Mouse (Mus musculus) limb, embryonic 15.5 days (tissue): ENCODE results near the gene 2010111I01Rik. TPM values are rescaled to one million over a fixed set of nuclear protein-coding genes. Genes with fewer than 3 reads are reported as not detected.

Source experiments
- ATAC-seq: fragments of 200-750 bp; cut with Nextera tagmentation; 2 replicates; pipeline ENCODE4 v1.8.0; 2017; ENCODE audit warnings: low read depth, moderate TSS enrichment; ENCODE audit not compliant: insufficient number of reproducible peaks, low FRiP score, low TSS enrichment
- H3K27ac ChIP-seq: fragments of 300-500 bp; sonication (generic); 2 replicates; pipeline ENCODE4 v1.5.1; 2015; ENCODE audit warnings: moderate library complexity, mild to moderate bottlenecking, inconsistent platforms
- H3K27me3 ChIP-seq: fragments of 300-500 bp; sonication (generic); 2 replicates; pipeline ENCODE4 v1.6.1; 2015; ENCODE audit warnings: inconsistent platforms
- H3K36me3 ChIP-seq: fragments of 300-500 bp; sonication (generic); 2 replicates; pipeline ENCODE4 v1.6.1; 2015; ENCODE audit warnings: inconsistent platforms
- H3K4me1 ChIP-seq: fragments of 300-500 bp; sonication (generic); 2 replicates; pipeline ENCODE4 v1.6.1; 2015; ENCODE audit warnings: inconsistent platforms
- H3K4me2 ChIP-seq: fragments of 300-500 bp; sonication (generic); 2 replicates; pipeline ENCODE4 v1.6.1; 2015; ENCODE audit warnings: mild to moderate bottlenecking, inconsistent platforms
- H3K4me3 ChIP-seq: fragments of 300-500 bp; sonication (generic); 2 replicates; pipeline ENCODE4 v1.5.1; 2015; ENCODE audit warnings: mild to moderate bottlenecking, inconsistent platforms
- H3K9ac ChIP-seq: fragments of 300-500 bp; sonication (generic); 2 replicates; pipeline ENCODE4 v1.6.1; 2015; ENCODE audit warnings: inconsistent platforms
- H3K9me3 ChIP-seq: fragments of 300-500 bp; sonication (generic); 2 replicates; pipeline ENCODE4 v1.6.1; 2016; ENCODE audit warnings: inconsistent platforms
- WGBS: fragments of 180-500 bp; shearing (Covaris S2); methylation state at CpG from one replicate; pipeline ENCODE4 v1.1.7; 2015; 5-methylcytosine and 5-hydroxymethylcytosine counted together
- polyA plus RNA-seq: library from polyadenylated mRNA; unstranded; fragments of >200 nt; fragmentation: Nextera tagmentation; extraction: Ambion mirVana; gene quantifications from 2 replicates; pipeline ENCODE4 v1.2.1, GENCODE M21; 2015

Gene 2010111I01Rik
- polyA plus RNA-seq, 1 experiment from 2014 or later: 240 TPM

DNA sequence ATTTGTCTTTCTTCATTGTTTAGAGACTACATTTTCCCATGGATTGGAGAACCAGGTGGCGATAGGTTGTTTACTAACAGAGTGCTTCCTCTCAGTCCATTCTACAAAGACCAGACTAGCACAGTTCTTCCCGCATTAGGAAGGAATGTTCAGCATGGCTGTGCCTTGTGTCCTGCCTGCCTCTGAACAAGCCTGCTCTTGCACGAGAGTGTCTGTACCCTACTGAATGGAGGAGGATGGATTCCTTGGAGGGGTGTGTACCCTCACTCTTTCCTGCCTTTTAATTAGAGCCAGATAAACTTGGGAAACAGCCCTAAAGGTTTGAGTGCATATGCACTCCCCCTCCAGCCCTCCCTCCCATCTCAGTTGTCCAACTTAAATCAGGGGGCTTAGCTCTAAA, 315.7 kb downstream of the 2010111I01Rik start:
- H3K4me2 ChIP-seq: peak overlapping the region; percentile 44
- peak overlapping the region; percentile 84 for H3K27ac ChIP-seq
- H3K36me3 ChIP-seq: peaks cover 32% of the 10 kb centered on the region

DNA sequence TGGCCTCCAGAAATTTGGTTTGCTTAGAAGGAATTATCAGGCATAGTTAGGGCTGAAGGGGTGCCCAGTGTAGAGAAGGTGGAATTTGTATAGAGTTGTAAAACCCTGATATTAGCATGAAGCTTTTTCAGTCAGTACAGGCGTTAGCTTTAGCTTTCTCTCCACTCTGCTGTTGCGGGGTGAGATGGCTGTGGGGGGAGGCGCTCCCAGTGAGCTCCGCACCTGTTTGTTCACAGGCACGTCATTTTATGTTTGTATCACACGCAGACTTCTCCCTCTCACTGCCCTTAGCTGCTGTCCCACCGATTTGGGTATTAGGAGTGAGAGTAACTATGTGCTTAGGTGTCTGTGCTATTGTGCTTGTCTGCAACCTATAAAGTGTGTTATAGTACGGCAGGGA, 316.5 kb downstream of the 2010111I01Rik start:
- Histone ChIP-seq H3K4me2 (peak overlapping the region; percentile 44), H3K27ac (peak overlapping the region; percentile 84), H3K27me3 (no peaks in the 10 kb centered on the region), H3K36me3 (peaks cover 38% of the 10 kb centered on the region), H3K9ac (no peak overlapping the region), H3K4me1 (peaks cover 76% of the 10 kb centered on the region), H3K4me3 (peak overlapping the region; percentile 49), H3K9me3 (no peaks in the 10 kb centered on the region)
- no peak for ATAC-seq
- WGBS: 32% methylated on average over 8 of the region's 8 CpGs

More for the DNA sequence above, 315.7 kb downstream of the 2010111I01Rik start:
- no peaks in the 10 kb centered on the region for H3K9me3 ChIP-seq
- H3K4me1 ChIP-seq: peaks cover 69% of the 10 kb centered on the region
- 15% methylated on average over 3 of the region's 3 CpGs for WGBS
- peak overlapping the region; percentile 49 for H3K4me3 ChIP-seq
- peak; percentile 65; the same call in 1 of the 2 replicates for ATAC-seq
- 0 out of 2 replicates have a peak overlapping the region, but pooled peaks have one; percentile 15 for H3K9ac ChIP-seq
- no peaks in the 10 kb centered on the region for H3K27me3 ChIP-seq

DNA sequence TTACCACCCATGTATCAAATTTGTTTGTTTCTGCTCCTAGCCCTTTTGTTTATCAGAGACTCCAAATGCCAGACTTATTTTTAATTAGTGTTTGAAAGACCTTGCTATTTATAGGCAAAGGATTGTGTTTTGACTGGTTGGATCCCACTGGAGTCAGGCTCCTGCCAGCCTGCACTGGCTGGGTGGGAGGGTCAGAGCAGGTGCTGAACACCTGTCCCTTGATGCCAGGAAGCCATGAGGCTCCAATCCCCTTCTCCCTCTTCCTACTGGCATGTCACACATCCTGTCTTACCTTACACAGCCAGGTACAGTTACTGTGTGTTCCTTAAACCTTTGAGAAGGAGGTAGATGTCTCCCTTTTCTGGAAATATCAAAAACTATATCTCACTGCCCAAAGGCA, 318.5 kb downstream of the 2010111I01Rik start:
- Histone ChIP-seq H3K36me3 (peaks cover 57% of the 10 kb centered on the region), H3K4me2 (no peak overlapping the region), H3K27me3 (no peaks in the 10 kb centered on the region), H3K4me1 (peaks cover 83% of the 10 kb centered on the region), H3K4me3 (no peak overlapping the region), H3K27ac (0 out of 2 replicates have a peak overlapping the region, but pooled peaks have one; percentile 8), H3K9me3 (no peaks in the 10 kb centered on the region), H3K9ac (no peak overlapping the region)
- ATAC-seq: no peak

DNA sequence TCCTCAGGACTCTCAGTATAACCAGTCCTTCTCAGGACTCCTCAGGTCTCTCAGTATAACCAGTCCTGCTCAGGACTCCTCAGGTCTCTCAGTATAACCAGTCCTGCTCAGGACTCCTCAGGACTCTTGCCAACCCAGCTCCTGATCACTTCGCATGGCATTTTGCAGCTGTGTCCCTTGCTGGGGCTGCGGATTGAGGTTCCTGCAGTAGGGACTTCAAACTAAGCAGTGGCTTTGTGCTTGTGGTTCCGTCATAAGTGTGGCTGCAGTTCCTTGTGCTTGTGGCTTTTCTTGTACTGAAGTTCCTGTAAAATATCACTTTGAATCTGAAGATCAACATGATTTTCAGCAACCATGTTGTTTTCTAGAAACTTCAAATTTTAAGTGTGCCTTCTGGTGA, 320.1 kb downstream of the 2010111I01Rik start:
- H3K4me2 ChIP-seq: no peak overlapping the region
- H3K27me3 ChIP-seq: no peaks in the 10 kb centered on the region
- no peak overlapping the region for H3K9ac ChIP-seq
- no peak for ATAC-seq
- H3K36me3 ChIP-seq: peaks cover 67% of the 10 kb centered on the region
- no peak overlapping the region for H3K4me3 ChIP-seq
- peaks cover 82% of the 10 kb centered on the region for H3K4me1 ChIP-seq
- peak overlapping the region; percentile 23; the same call in 1 of the 2 replicates for H3K27ac ChIP-seq
- no peaks in the 10 kb centered on the region for H3K9me3 ChIP-seq
- WGBS: 81% methylated on average over 3 of the region's 3 CpGs

DNA sequence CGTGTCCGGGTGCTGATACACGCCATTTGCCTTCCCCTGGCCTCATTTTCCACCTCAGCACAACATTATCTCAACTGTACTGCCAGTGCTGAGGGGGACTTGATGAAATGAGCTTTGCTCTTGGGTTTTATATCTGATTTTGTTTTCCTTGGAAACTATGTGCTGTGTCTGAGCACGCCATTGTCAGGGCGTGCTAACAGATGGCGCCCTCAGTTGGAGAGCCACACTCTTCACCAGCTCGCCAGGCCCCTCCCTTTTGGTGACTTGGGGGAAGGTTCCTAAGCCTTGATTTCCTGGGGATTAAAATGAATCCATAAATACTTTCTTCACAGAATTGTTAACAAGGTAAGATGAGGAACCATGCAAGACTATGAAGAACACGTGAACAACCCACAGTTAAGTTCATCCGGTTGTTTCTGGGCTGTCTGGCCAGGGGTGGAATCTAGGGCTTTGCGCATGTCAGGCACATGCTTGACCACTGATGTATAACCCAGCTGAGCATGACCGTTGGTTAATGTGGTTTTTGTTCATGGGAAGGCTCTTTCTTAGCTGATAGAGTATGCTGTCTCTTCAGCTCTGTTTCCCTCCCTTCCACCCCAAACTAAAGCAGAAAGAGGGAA, 321.9 kb downstream of the 2010111I01Rik start:
- H3K27me3 ChIP-seq: no peaks in the 10 kb centered on the region
- H3K36me3 ChIP-seq: peaks cover 84% of the 10 kb centered on the region
- no peak overlapping the region for H3K4me2 ChIP-seq
- H3K9ac ChIP-seq: no peak overlapping the region
- no peaks in the 10 kb centered on the region for H3K9me3 ChIP-seq
- peaks cover 78% of the 10 kb centered on the region for H3K4me1 ChIP-seq
- no peak for ATAC-seq
- H3K4me3 ChIP-seq: no peak overlapping the region
- peak overlapping the region; percentile 35 for H3K27ac ChIP-seq
- WGBS: 61% methylated on average over 11 of the region's 11 CpGs

DNA sequence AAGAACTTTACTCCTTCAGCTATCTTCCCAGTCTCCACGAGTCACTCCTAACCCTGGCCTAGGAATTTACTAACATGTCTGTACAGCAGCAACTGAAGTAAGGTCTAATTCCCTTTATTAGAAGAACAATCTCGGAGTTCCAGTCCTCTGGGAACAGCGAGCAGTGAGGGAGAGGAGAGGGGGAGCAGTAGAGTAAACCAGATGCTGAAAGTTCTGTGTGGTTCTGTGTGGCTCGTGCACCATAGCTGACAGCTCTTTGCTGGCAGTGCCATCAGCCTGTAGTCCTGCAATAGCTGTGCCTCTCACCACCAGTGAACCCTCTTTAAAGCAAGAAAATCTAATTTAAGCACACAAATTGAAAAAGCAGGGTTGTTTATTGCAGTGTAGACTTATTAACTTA, 324.5 kb downstream of the 2010111I01Rik start:
- no peak overlapping the region for H3K9ac ChIP-seq
- H3K36me3 ChIP-seq: peaks cover 81% of the 10 kb centered on the region
- peaks cover 75% of the 10 kb centered on the region for H3K4me1 ChIP-seq
- no peak overlapping the region for H3K4me2 ChIP-seq
- H3K4me3 ChIP-seq: no peak overlapping the region
- no peaks in the 10 kb centered on the region for H3K27me3 ChIP-seq
- WGBS: 7% methylated on average over 4 of the region's 4 CpGs
- H3K9me3 ChIP-seq: no peaks in the 10 kb centered on the region
- H3K27ac ChIP-seq: peak overlapping the region; percentile 63
- no peak for ATAC-seq

DNA sequence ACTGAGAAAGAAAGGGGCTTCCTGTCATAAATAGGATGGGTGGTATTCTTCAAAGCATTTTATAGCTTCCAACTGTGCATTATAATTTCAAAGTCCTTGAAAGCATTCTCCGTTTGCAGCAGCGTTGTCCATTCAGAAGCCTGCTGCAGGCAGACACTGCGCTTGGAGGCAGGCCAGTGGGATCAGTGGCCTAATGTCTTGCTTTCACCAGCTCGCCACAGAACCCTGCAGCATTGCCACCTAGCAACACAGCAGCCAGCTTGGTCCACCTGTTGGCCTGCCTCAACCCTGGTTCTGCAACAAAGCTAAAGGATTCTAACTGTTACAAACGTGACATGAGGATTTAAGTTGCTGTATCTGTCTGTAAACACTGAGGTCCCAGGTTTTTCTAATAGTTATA, 325.0 kb downstream of the 2010111I01Rik start:
- H3K27ac ChIP-seq: 0 out of 2 replicates have a peak overlapping the region, but pooled peaks have one; percentile 17
- no peak overlapping the region for H3K4me3 ChIP-seq
- peaks cover 81% of the 10 kb centered on the region for H3K4me1 ChIP-seq

DNA sequence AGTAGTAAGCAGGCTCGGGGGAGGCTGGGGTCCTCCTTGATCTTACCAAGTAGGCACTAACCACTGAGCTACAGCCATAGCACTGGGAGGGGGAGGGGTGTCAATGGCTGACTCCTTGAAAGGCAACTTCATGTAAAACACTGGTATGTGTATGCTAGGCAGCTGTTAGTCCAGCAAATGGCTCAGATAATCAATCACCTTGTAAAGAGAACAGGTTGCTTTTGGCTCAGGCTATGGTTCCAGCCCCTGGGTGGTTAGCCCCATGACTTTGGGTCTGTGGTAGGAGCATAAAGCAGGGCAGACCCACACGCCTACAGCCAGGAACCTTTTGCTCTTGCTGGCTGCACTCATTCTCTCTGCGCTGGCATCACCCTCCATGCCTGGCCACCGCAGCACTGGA, 325.4 kb downstream of the 2010111I01Rik start:
- H3K4me2 ChIP-seq: no peak overlapping the region
- H3K36me3 ChIP-seq: peaks cover 80% of the 10 kb centered on the region
- ATAC-seq: no peak
- H3K9ac ChIP-seq: no peak overlapping the region
- H3K27me3 ChIP-seq: no peaks in the 10 kb centered on the region
- H3K9me3 ChIP-seq: no peaks in the 10 kb centered on the region
- no peak overlapping the region for H3K4me3 ChIP-seq
- H3K4me1 ChIP-seq: peaks cover 84% of the 10 kb centered on the region
- 72% methylated on average over 4 of the region's 4 CpGs for WGBS
- H3K27ac ChIP-seq: peak overlapping the region; percentile 17; the same call in 1 of the 2 replicates

More for the DNA sequence above, 325.0 kb downstream of the 2010111I01Rik start:
- Histone ChIP-seq H3K27me3 (no peaks in the 10 kb centered on the region), H3K36me3 (peaks cover 82% of the 10 kb centered on the region), H3K9me3 (no peaks in the 10 kb centered on the region), H3K4me2 (no peak overlapping the region), H3K9ac (no peak overlapping the region)
- WGBS: 27% methylated on average over 5 of the region's 5 CpGs
- ATAC-seq: no peak

DNA sequence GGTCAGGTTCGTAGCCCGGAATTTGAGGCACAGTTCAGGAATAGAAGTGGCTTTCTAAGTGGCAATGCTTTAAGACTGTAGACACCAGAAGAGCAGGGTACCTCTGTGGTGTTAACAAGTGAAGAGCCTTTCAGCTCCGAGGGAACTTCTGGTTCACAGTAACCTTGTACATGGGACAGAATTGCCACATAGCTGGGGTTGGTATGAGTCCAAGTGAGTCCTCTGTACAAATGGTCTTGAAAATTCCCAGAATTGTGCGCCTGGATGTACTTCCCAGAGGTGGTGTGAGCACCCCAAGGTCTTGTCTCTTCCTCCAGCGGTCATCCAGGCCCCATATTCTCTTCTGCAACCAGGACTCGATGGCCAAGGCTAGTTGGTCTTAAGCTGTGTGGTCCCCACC, 326.3 kb downstream of the 2010111I01Rik start:
- 92% methylated on average over 6 of the region's 6 CpGs for WGBS
- no peak for ATAC-seq
- Histone ChIP-seq H3K4me3 (no peak overlapping the region), H3K27ac (no peak overlapping the region), H3K9ac (no peak overlapping the region), H3K4me1 (peaks cover 85% of the 10 kb centered on the region), H3K36me3 (peaks cover 81% of the 10 kb centered on the region), H3K9me3 (no peaks in the 10 kb centered on the region), H3K4me2 (no peak overlapping the region), H3K27me3 (no peaks in the 10 kb centered on the region)

DNA sequence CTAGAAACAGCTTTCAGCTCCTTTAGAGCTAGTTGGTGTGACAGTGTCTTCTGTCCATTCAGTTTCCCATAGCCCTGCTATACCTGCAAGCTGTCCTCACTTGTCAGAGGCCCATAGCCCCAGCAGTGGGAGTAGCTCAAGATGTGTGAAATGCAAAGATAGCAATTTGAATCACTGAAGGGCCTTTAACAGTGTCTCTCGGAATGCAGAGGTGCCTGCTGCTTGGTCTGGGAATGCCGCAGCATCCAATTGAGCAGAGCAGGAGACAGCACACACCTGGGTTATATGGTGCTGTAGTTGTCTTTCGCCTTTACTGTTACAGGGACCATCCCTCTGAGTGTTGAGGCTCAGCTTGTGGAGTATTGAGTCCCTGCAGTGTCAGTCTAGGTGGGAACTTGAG, 329.0 kb downstream of the 2010111I01Rik start:
- Histone ChIP-seq H3K4me2 (no peak overlapping the region), H3K4me3 (no peak overlapping the region), H3K9me3 (no peaks in the 10 kb centered on the region), H3K4me1 (peaks cover 65% of the 10 kb centered on the region), H3K27ac (peak overlapping the region; percentile 68), H3K27me3 (no peaks in the 10 kb centered on the region), H3K36me3 (peaks cover 82% of the 10 kb centered on the region), H3K9ac (no peak overlapping the region)
- ATAC-seq: no peak
- 58% methylated on average over 3 of the region's 3 CpGs for WGBS

DNA sequence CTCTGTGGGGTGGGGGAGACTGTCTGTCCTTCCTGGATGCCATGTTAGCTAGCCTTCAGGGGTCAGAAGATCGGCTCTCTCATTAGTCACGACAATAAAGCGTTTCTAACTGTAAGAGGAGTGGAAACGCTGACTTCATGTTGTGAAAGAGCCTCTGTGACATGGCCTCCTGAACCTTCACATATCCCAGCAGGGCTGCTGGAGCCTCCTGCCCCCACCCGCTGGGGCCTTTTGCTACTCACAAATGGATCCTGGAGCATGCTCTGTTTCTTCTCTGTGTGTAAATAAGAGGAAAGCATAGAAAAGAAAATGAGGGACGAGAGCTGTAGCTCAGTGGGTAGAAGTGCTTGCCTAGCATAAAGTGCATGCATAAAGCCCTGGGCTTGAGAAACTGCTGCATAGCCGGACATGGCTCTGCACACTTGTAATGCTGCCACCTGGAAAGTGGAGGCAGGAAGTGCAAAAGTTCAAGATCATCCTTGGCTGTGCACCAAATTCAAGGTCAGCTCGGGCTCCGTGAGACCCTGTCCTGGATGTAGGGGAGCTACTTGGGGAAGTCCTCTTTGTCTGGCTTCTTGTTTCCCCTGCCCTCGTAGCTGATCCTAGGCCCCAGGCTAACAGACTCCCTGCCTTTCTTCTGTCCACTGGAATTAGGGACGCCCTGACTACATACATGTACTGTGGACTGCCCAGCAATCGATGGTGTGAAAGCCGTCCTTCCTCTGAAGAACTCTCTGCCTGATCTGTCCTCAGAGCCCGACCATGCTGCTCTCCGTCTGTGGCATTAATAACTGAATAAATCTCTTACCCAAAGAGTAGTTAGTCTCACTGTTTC, 329.9 kb downstream of the 2010111I01Rik start:
- Histone ChIP-seq H3K36me3 (peaks cover 86% of the 10 kb centered on the region), H3K9ac (no peak overlapping the region), H3K27ac (peak overlapping the region; percentile 68), H3K4me1 (peaks cover 57% of the 10 kb centered on the region), H3K4me3 (no peak overlapping the region), H3K27me3 (no peaks in the 10 kb centered on the region), H3K9me3 (no peaks in the 10 kb centered on the region), H3K4me2 (no peak overlapping the region)
- 41% methylated on average over 15 of the region's 15 CpGs for WGBS
- no peak for ATAC-seq

DNA sequence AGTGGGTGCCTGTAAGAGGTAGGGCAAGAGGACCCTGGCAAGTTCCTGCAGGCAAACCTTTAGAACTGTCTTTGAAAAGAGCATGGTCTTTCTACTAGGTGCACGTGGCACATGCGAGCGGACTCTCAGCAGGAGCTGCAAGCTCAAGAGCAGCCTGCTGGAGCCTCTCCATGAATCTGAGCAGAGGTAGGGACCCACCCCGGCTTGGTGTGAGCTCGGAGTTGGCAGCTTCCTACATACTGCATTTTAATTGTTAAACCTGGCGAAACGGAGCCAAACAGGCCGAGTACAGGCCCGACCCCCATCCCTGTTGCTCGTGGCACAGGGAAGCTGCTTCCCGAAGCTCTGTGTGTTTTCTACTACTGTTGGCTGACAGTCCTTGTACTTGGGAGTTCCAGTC, 331.6 kb downstream of the 2010111I01Rik start:
- peak overlapping the region; percentile 54 for H3K27ac ChIP-seq
- no peak overlapping the region for H3K4me2 ChIP-seq
- no peaks in the 10 kb centered on the region for H3K9me3 ChIP-seq
- no peaks in the 10 kb centered on the region for H3K27me3 ChIP-seq
- H3K4me1 ChIP-seq: peaks cover 55% of the 10 kb centered on the region
- ATAC-seq: 0 out of 2 replicates have a peak, but pooled peaks have one; percentile 30
- WGBS: 66% methylated on average over 11 of the region's 11 CpGs
- H3K4me3 ChIP-seq: no peak overlapping the region
- H3K36me3 ChIP-seq: peaks cover 86% of the 10 kb centered on the region
- H3K9ac ChIP-seq: no peak overlapping the region
